Mouse (Mus musculus) MEL (cell line): ENCODE measurements around the gene Cetn4. TPM values are rescaled to one million over a fixed set of nuclear protein-coding genes. Genes with fewer than 3 reads are reported as not detected.

ENCODE experiments used
- DNase-seq: peaks from one replicate; pipeline ENCODE4 v3.0.0; 2011; ENCODE audit warnings: low read depth, low spot score
- H3K27ac ChIP-seq: 2 replicates; pipeline ENCODE4 v1.5.1; 2012; ENCODE audit warnings: low read depth, mild to moderate bottlenecking, control low read depth, low read length, moderate library complexity; ENCODE audit not compliant: control insufficient read depth
- H3K27me3 ChIP-seq, 2 experiments: fragments of 150-350 bp in 1 of 2; sonication (generic) in 1 of 2; 2 replicates each; pipeline ENCODE4 v1.6.1; 2012; ENCODE audit warnings: low read length in 2 of 2, mild to moderate bottlenecking in 2 of 2, improper control_type of control experiment in 1 of 2, moderate library complexity in 1 of 2; ENCODE audit not compliant: insufficient read depth in 2 of 2, control insufficient read depth in 1 of 2
- H3K36me3 ChIP-seq, 2 experiments: 2 replicates each; pipeline ENCODE4 v1.6.1; 2012 to 2014; ENCODE audit warnings: low read length in 2 of 2, improper control_type of control experiment in 1 of 2, inconsistent platforms in 1 of 2, mild to moderate bottlenecking in 1 of 2; ENCODE audit not compliant: insufficient read depth in 2 of 2, control insufficient read depth in 1 of 2
- H3K4me1 ChIP-seq, 2 experiments: fragments of 150-350 bp in 1 of 2; sonication (generic) in 1 of 2; 2 replicates each; pipeline ENCODE4 v1.6.1; 2012; ENCODE audit warnings: low read length in 2 of 2, improper control_type of control experiment in 1 of 2, mild to moderate bottlenecking in 1 of 2; ENCODE audit not compliant: insufficient read depth in 2 of 2, control insufficient read depth in 1 of 2
- H3K4me3 ChIP-seq, 2 experiments: fragments of 150-350 bp in 1 of 2; sonication (generic) in 1 of 2; 2 replicates each; pipeline ENCODE4 v1.5.1; 2012; ENCODE audit warnings: low read depth in 2 of 2, low read length in 2 of 2, mild to moderate bottlenecking in 2 of 2, moderate library complexity in 2 of 2, control low read depth in 1 of 2, improper control_type of control experiment in 1 of 2; ENCODE audit not compliant: control insufficient read depth in 1 of 2, insufficient read depth in 1 of 2
- H3K79me2 ChIP-seq: 2 replicates; pipeline ENCODE4 v1.6.1; 2012; ENCODE audit warnings: mild to moderate bottlenecking, low read length, moderate library complexity; ENCODE audit not compliant: control insufficient read depth, poor library complexity, insufficient read depth
- H3K9ac ChIP-seq: 2 replicates; pipeline ENCODE4 v1.6.1; 2012; ENCODE audit warnings: low read depth, mild to moderate bottlenecking, control low read depth, low read length, moderate library complexity; ENCODE audit not compliant: control insufficient read depth, poor library complexity, severe bottlenecking
- H3K9me3 ChIP-seq: fragments of 150-350 bp; sonication (generic); replicated peaks from 2 replicates; pipeline ENCODE4 v1.6.1; 2012; ENCODE audit warnings: mild to moderate bottlenecking, low read length, improper control_type of control experiment, moderate library complexity; ENCODE audit not compliant: insufficient read depth
- CHD2 ChIP-seq: IDR thresholded peaks from 2 replicates; pipeline ENCODE4 v1.6.1; 2011; ENCODE audit warnings: low read length, improper control_type of control experiment
- ETS1 ChIP-seq: IDR thresholded peaks from 2 replicates; pipeline ENCODE4 v1.6.1; 2012; ENCODE audit warnings: low read depth, mild to moderate bottlenecking, inconsistent platforms, low read length, improper control_type of control experiment, moderate library complexity
- GATA1 ChIP-seq: IDR thresholded peaks from 2 replicates; pipeline ENCODE4 v1.6.1; 2011; ENCODE audit warnings: low read depth, low read length, improper control_type of control experiment
- JUND ChIP-seq: IDR thresholded peaks from 2 replicates; pipeline ENCODE4 v1.6.1; 2011; ENCODE audit warnings: low read depth, mild to moderate bottlenecking, improper control_type of control experiment, low read length
- MAFK ChIP-seq: IDR thresholded peaks from 2 replicates; pipeline ENCODE4 v1.6.1; 2011; ENCODE audit warnings: low read depth, mild to moderate bottlenecking, low read length, improper control_type of control experiment, borderline replicate concordance
- MEF2A ChIP-seq: IDR thresholded peaks from 2 replicates; pipeline ENCODE4 v1.6.1; 2014; ENCODE audit warnings: low read depth, mild to moderate bottlenecking, inconsistent platforms, low read length, improper control_type of control experiment; ENCODE audit not compliant: poor library complexity, insufficient replicate concordance, severe bottlenecking; ENCODE audit errors: extremely low read depth
- MXI1 ChIP-seq: IDR thresholded peaks from 2 replicates; pipeline ENCODE4 v1.6.1; 2011; ENCODE audit warnings: mild to moderate bottlenecking, low read depth, low read length, improper control_type of control experiment
- MYB ChIP-seq: IDR thresholded peaks from 2 replicates; pipeline ENCODE4 v1.6.1; 2011; ENCODE audit warnings: mild to moderate bottlenecking, low read depth, low read length, improper control_type of control experiment
- NELFE ChIP-seq: IDR thresholded peaks from 2 replicates; pipeline ENCODE4 v1.6.1; 2011; ENCODE audit warnings: low read depth, low read length, improper control_type of control experiment
- NRF1 ChIP-seq: IDR thresholded peaks from 2 replicates; pipeline ENCODE4 v1.6.1; 2014; ENCODE audit warnings: low read depth, mild to moderate bottlenecking, inconsistent platforms, low read length, improper control_type of control experiment, moderate library complexity; ENCODE audit not compliant: poor library complexity, insufficient read depth, severe bottlenecking
- POLR2A ChIP-seq, 2 experiments: IDR thresholded peaks; 2 replicates each; pipeline ENCODE4 v1.6.1; 2011 to 2012; ENCODE audit warnings: low read length in 2 of 2, mild to moderate bottlenecking in 2 of 2, control low read depth in 1 of 2, improper control_type of control experiment in 1 of 2, low read depth in 1 of 2, moderate library complexity in 1 of 2; ENCODE audit not compliant: control insufficient read depth in 1 of 2, insufficient read depth in 1 of 2, poor library complexity in 1 of 2
- POLR2AphosphoS5 ChIP-seq: IDR thresholded peaks from 2 replicates; pipeline ENCODE4 v1.6.1; 2012; ENCODE audit warnings: low read depth, borderline replicate concordance, mild to moderate bottlenecking, inconsistent platforms, low read length, moderate library complexity, mixed read lengths
- SIN3A ChIP-seq: IDR thresholded peaks from 2 replicates; pipeline ENCODE4 v1.6.1; 2012; ENCODE audit warnings: low read length, improper control_type of control experiment, inconsistent platforms
- UBTF ChIP-seq: IDR thresholded peaks from 2 replicates; pipeline ENCODE4 v1.6.1; 2012; ENCODE audit warnings: low read depth, mild to moderate bottlenecking, inconsistent platforms, low read length, improper control_type of control experiment, moderate library complexity, borderline replicate concordance; ENCODE audit not compliant: insufficient read depth
- ZNF384 ChIP-seq: IDR thresholded peaks from 2 replicates; pipeline ENCODE4 v1.6.1; 2012; ENCODE audit warnings: low read depth, mild to moderate bottlenecking, inconsistent platforms, low read length, improper control_type of control experiment
- polyA plus RNA-seq, 2 experiments: library from polyadenylated mRNA; stranded (reverse) in 1 of 2; unstranded in 1 of 2; fragments of >175 nt in 1 of 2; fragments of >200 nt in 1 of 2; gene quantifications; 2 replicates each; pipeline versions ENCODE4 v1.2.1 to v1.2.4; 2012; ENCODE audit warnings: low replicate concordance in 2 of 2, low read depth in 1 of 2; ENCODE audit not compliant: insufficient read length in 2 of 2, insufficient read depth in 1 of 2, missing spikeins in 1 of 2
- total RNA-seq: library from RNA; depleted of rRNA; stranded (reverse); fragments of 300-350 nt; gene quantifications from 2 replicates; pipeline ENCODE4 v1.2.3, GENCODE M21; 2012

Gene Cetn4
- total and polyA plus RNA-seq, 3 experiments = 0.85 to 3.8 TPM; not detected in 1

DNA sequence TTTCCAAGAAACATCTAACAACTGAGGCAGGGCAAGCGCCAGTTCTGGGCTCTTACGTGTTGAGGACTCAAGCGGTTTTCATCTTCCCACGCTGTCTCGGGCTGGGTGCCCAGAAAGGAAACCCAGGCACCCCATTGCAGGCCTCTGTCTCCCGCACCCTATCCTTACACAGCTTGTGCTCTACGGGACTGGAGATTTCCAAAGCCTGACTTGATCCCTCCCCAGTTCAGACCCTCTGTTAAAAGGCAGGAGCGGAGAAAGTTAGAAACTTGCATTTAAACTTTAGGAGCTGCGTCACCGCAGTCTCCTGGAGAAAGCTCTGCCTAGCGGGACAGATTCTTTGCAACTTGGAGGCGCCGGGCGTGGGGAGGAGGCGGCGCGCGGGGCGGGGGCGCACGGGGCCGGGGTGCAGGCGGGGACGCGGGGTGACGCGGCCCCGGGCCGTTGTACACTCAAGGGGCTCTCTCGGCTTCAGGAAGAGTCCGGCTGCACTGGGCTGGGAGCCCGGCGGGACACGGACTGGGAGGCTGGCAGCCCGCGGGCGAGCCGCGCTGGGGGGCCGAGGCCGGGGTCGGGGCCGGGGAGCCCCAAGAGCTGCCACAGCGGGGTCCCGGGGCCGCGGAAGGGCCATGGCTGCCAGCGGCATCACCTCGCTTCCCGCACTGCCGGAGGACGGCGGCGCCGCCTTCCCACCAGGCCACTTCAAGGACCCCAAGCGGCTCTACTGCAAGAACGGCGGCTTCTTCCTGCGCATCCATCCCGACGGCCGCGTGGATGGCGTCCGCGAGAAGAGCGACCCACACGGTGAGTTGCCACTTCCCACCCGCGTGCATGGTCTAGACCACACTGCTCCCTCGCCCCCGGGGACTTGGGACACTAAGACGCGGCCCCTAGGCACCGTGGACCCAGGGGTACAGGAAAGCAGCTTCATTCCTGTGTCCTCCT is 36.0 kb upstream of the Cetn4 start, which contains the start of gene Fgf2:
TSS of gene Fgf2 (plus strand) at position 126 of the 945 bp plus-strand sequence.
- Histone ChIP-seq H3K27me3 (peaks cover 3 to 4% of the 10 kb centered on the region in 2 experiments; a peak in 3 of 4 replicates), H3K79me2 (no peaks in the 10 kb centered on the region), H3K9me3 (no peaks in the 10 kb centered on the region), H3K9ac (peak within 1 kb of the TSS; percentile 29; the same call in 1 of the 2 replicates), H3K4me1 (peaks cover 3 to 15% of the 10 kb centered on the region in 2 experiments), H3K36me3 (peaks cover 0 to 2% of the 10 kb centered on the region in 2 experiments; a peak in 1 of 4 replicates), H3K4me3 (peak within 1 kb of the TSS; percentile 11 to 31; a peak in 3 of 4 replicates), H3K27ac (no peak within 1 kb of the TSS)
- DNase-seq = no peak
- TF ChIP-seq ZNF384 = no peak
- TF ChIP-seq UBTF = no peak
- no peak for TF ChIP-seq MYB
- no peak for TF ChIP-seq MEF2A
- no peak for TF ChIP-seq NELFE
- no peak for TF ChIP-seq NRF1
- TF ChIP-seq SIN3A = no peak
- TF ChIP-seq ETS1 = no peak
- TF ChIP-seq GATA1 = no peak
- TF ChIP-seq JUND = no peak
- no peak for TF ChIP-seq CHD2
- no peak for TF ChIP-seq MXI1
- TF ChIP-seq POLR2A (IDR thresholded peaks at IDR 0.05; ENCODE audit: control insufficient read depth in 1 of 2, insufficient read depth in 1 of 2, low read depth in 1 of 2, low read length in 2 of 2, poor library complexity in 1 of 2) = no peak
- TF ChIP-seq MAFK = no peak

DNA sequence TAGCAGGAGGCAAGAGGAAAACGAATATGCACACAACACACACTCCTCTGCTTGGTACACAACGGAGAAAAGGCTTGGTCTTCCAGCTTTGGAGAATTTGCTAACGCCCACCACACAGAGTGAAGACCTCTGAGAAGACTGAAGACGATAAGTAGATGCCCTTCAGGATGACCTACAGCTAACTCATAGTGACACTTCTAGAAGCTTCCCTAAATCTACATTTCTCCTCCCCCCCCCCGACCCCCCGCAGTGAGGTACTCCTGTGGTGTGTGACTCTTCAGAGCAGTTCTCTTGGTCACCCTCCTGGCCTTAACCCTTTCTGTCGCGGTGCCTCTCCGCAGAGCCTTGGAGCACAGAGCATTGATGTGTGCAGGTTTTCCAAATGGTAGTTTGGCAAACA is 35.2 kb upstream of the Cetn4 start:
- H3K79me2 ChIP-seq = no peaks in the 10 kb centered on the region
- TF ChIP-seq POLR2AphosphoS5 (no peak), UBTF (no peak)
- no peak overlapping the region for H3K9ac ChIP-seq
- H3K27ac ChIP-seq = no peak overlapping the region
- H3K9me3 ChIP-seq = no peaks in the 10 kb centered on the region
- H3K4me1 ChIP-seq = peaks cover 3 to 15% of the 10 kb centered on the region in 2 experiments
- no peak for DNase-seq
- peaks cover 3 to 4% of the 10 kb centered on the region in 2 experiments; a peak in 3 of 4 replicates for H3K27me3 ChIP-seq
- peaks cover 0 to 2% of the 10 kb centered on the region in 2 experiments; a peak in 1 of 4 replicates for H3K36me3 ChIP-seq
- H3K4me3 ChIP-seq = no peak overlapping the region
